Mouse (Mus musculus): ENCODE results near the gene Trap1a. TPM values are rescaled to one million over a fixed set of nuclear protein-coding genes. Genes with fewer than 3 reads are reported as not detected.
A peak's percentile ranks its signal among the peaks of the same experiment; 100 is the strongest.

Trap1a gene
- polyA plus RNA-seq, 1 experiment from 2014 or later = not detected

GRCm38 (mm10) chrX:139366837-139367528 is 33.5 kb downstream of the Trap1a start:
- ATAC-seq (ENCODE audit: low FRiP score, low TSS enrichment) (no peak), DNase-seq (ENCODE audit: low spot score) (no peak)
- WGBS = 79% methylated on average over 3 of the region's 3 CpGs
- H3K9ac ChIP-seq (ENCODE audit: low read length) = no peak overlapping the region
- H3K36me3 ChIP-seq (ENCODE audit: control insufficient read depth, insufficient read depth, low read length) = no peaks in the 10 kb centered on the region
- no peak overlapping the region for H3K4me3 ChIP-seq (ENCODE audit: low read depth, low read length)
- TF ChIP-seq CTCF (IDR thresholded peaks at IDR 0.05; ENCODE audit: low read depth) (peak; percentile 45), EP300 (optimal IDR thresholded peaks at IDR 0.05) (no peak)
- no peaks in the 10 kb centered on the region for H3K27me3 ChIP-seq (ENCODE audit: control insufficient read depth, insufficient read depth, low read length)
- H3K4me1 ChIP-seq (replicated peaks; ENCODE audit: control insufficient read depth, insufficient read depth) = no peaks in the 10 kb centered on the region
- no peaks in the 10 kb centered on the region for H3K9me3 ChIP-seq (ENCODE audit: control insufficient read depth, low read length)
- H3K27ac ChIP-seq (replicated peaks) = no peak overlapping the region
- H3K4me2 ChIP-seq (replicated peaks; ENCODE audit: low read depth) = no peak overlapping the region

- ATAC-seq (ENCODE audit: low FRiP score, low TSS enrichment) (no peak), DNase-seq (ENCODE audit: low spot score) (no peak)
- TF ChIP-seq EP300 (optimal IDR thresholded peaks at IDR 0.05) (no peak), CTCF (IDR thresholded peaks at IDR 0.05; ENCODE audit: low read depth) (no peak)
- Histone ChIP-seq H3K9me3 (ENCODE audit: control insufficient read depth, low read length) (no peaks in the 10 kb centered on the region), H3K9ac (ENCODE audit: low read length) (no peak overlapping the region), H3K4me1 (replicated peaks; ENCODE audit: control insufficient read depth, insufficient read depth) (no peaks in the 10 kb centered on the region), H3K4me3 (ENCODE audit: low read depth, low read length) (no peak overlapping the region), H3K27ac (replicated peaks) (no peak overlapping the region), H3K27me3 (ENCODE audit: control insufficient read depth, insufficient read depth, low read length) (no peaks in the 10 kb centered on the region), H3K4me2 (replicated peaks; ENCODE audit: low read depth) (no peak overlapping the region), H3K36me3 (ENCODE audit: control insufficient read depth, insufficient read depth, low read length) (no peaks in the 10 kb centered on the region)
Measured at GRCm38 (mm10) chrX:139367529-139367908, 34.0 kb downstream of the Trap1a start.

- no peak overlapping the region for H3K9ac ChIP-seq (ENCODE audit: low read length)
- H3K36me3 ChIP-seq (ENCODE audit: control insufficient read depth, insufficient read depth, low read length) = no peaks in the 10 kb centered on the region
- ATAC-seq (ENCODE audit: low FRiP score, low TSS enrichment) (no peak), DNase-seq (ENCODE audit: low spot score) (no peak)
- TF ChIP-seq CTCF (IDR thresholded peaks at IDR 0.05; ENCODE audit: low read depth) = peak; percentile 60
- TF ChIP-seq EP300 (optimal IDR thresholded peaks at IDR 0.05) = no peak
- 52% methylated on average over 4 of the region's 4 CpGs for WGBS
- H3K9me3 ChIP-seq (ENCODE audit: control insufficient read depth, low read length) = no peaks in the 10 kb centered on the region
- H3K27me3 ChIP-seq (ENCODE audit: control insufficient read depth, insufficient read depth, low read length) = no peaks in the 10 kb centered on the region
- no peaks in the 10 kb centered on the region for H3K4me1 ChIP-seq (replicated peaks; ENCODE audit: control insufficient read depth, insufficient read depth)
- H3K4me2 ChIP-seq (replicated peaks; ENCODE audit: low read depth) = no peak overlapping the region
- H3K4me3 ChIP-seq (ENCODE audit: low read depth, low read length) = no peak overlapping the region
- H3K27ac ChIP-seq (replicated peaks) = no peak overlapping the region
Measured at GRCm38 (mm10) chrX:139369122-139369521, 35.6 kb downstream of the Trap1a start.

GRCm38 (mm10) chrX:139372665-139373064 is 39.2 kb downstream of the Trap1a start:
- Histone ChIP-seq H3K9me3 (ENCODE audit: control insufficient read depth, low read length) (no peaks in the 10 kb centered on the region), H3K4me1 (replicated peaks; ENCODE audit: control insufficient read depth, insufficient read depth) (no peaks in the 10 kb centered on the region), H3K9ac (ENCODE audit: low read length) (no peak overlapping the region), H3K27me3 (ENCODE audit: control insufficient read depth, insufficient read depth, low read length) (no peaks in the 10 kb centered on the region), H3K4me3 (ENCODE audit: low read depth, low read length) (no peak overlapping the region), H3K4me2 (replicated peaks; ENCODE audit: low read depth) (no peak overlapping the region), H3K36me3 (ENCODE audit: control insufficient read depth, insufficient read depth, low read length) (no peaks in the 10 kb centered on the region), H3K27ac (replicated peaks) (no peak overlapping the region)
- DNase-seq (ENCODE audit: low spot score) (no peak), ATAC-seq (ENCODE audit: low FRiP score, low TSS enrichment) (no peak)
- no peak for TF ChIP-seq EP300 (optimal IDR thresholded peaks at IDR 0.05)
- peak; percentile 68 for TF ChIP-seq CTCF (IDR thresholded peaks at IDR 0.05; ENCODE audit: low read depth)

Other genes with a start within 250 kb of the Trap1a start
- gene Serpina7, start 248.4 kb upstream of the Trap1a start, polyA plus RNA-seq (2015; fragmentation: Nextera tagmentation; extraction: Ambion mirVana) = 0.25 and 0.30 TPM in 2 replicates
- gene 4930513O06Rik, start 247.4 kb upstream of the Trap1a start, polyA plus RNA-seq (2015; fragmentation: Nextera tagmentation; extraction: Ambion mirVana) = not detected in 2 replicates
- not detected in 2 replicates for gene 4933428M09Rik, start 154.5 kb upstream of the Trap1a start, polyA plus RNA-seq (2015; fragmentation: Nextera tagmentation; extraction: Ambion mirVana)
- gene Mum1l1, start 123.6 kb upstream of the Trap1a start, polyA plus RNA-seq (2015; fragmentation: Nextera tagmentation; extraction: Ambion mirVana) = 5.6 and 8.2 TPM in 2 replicates
- 0.99 and 1.0 TPM in 2 replicates for gene D330045A20Rik, start 146.7 kb downstream of the Trap1a start, polyA plus RNA-seq (2015; fragmentation: Nextera tagmentation; extraction: Ambion mirVana)
- gene Rnf128, start 229.6 kb downstream of the Trap1a start, polyA plus RNA-seq (2015; fragmentation: Nextera tagmentation; extraction: Ambion mirVana) = 104 and 114 TPM in 2 replicates

Measured in stomach, postnatal 0 days (tissue).